Mouse (Mus musculus) urinary bladder, postnatal 14 days (tissue): ENCODE measurements around the gene St14.
"Not testable (repeated sequence)": the region's sequence is repeated elsewhere in the genome, so short reads cannot be mapped to it uniquely, and the experiment has no call there.

ENCODE experiments used
- DNase-seq: peaks from one replicate; pipeline ENCODE4 v3.0.0; 2021; ENCODE audit warnings: low spot score

The St14 gene

GRCm38 (mm10) chr9:31086085-31086753 is 45.4 kb downstream of the St14 start:
- DNase-seq, result peak; percentile 71

GRCm38 (mm10) chr9:31085556-31085955 is 46.1 kb downstream of the St14 start:
- no peak for DNase-seq

- DNase-seq, result no peak
Measured at GRCm38 (mm10) chr9:31082771-31083170, 48.9 kb downstream of the St14 start.

- peak; percentile 80 for DNase-seq
Measured at GRCm38 (mm10) chr9:31082054-31082666, 49.5 kb downstream of the St14 start.

GRCm38 (mm10) chr9:31080726-31081125 is 50.9 kb downstream of the St14 start:
- no peak for DNase-seq

GRCm38 (mm10) chr9:31074836-31075235 is 56.8 kb downstream of the St14 start:
- no peak for DNase-seq

GRCm38 (mm10) chr9:31073797-31074196 is 57.9 kb downstream of the St14 start:
- no peak for DNase-seq

- no peak for DNase-seq
Measured at GRCm38 (mm10) chr9:31072256-31072655, 59.4 kb downstream of the St14 start.

- no peak for DNase-seq
Measured at GRCm38 (mm10) chr9:31070706-31071105, 60.9 kb downstream of the St14 start.

- DNase-seq, result no peak
Measured at GRCm38 (mm10) chr9:31058723-31059122, 72.9 kb downstream of the St14 start.

- DNase-seq, result not testable (repeated sequence)
Measured at GRCm38 (mm10) chr9:31051509-31051908, 80.1 kb downstream of the St14 start.

- no peak for DNase-seq
Measured at GRCm38 (mm10) chr9:31050208-31050607, 81.4 kb downstream of the St14 start.
